Mouse (Mus musculus) cerebellum, adult 9-11 months (tissue): Measurements from ENCODE around the gene Zfp64.

Experiments
- DNase-seq: peaks from one replicate; pipeline ENCODE4 v3.0.0; 2022

Gene Zfp64

GRCm38 (mm10) chr2:168947663-168948062, 7.7 kb downstream of the Zfp64 start:
- no peak for DNase-seq

GRCm38 (mm10) chr2:168944011-168944410, 11.4 kb downstream of the Zfp64 start:
- DNase-seq: no peak

- DNase-seq: no peak
Observed at GRCm38 (mm10) chr2:168939941-168940340, 15.4 kb downstream of the Zfp64 start.

- DNase-seq: no peak
Observed at GRCm38 (mm10) chr2:168939261-168939933, 16.0 kb downstream of the Zfp64 start.

- DNase-seq: no peak
Observed at GRCm38 (mm10) chr2:168936896-168937295, 18.5 kb downstream of the Zfp64 start.

- DNase-seq: no peak
Observed at GRCm38 (mm10) chr2:168935165-168935564, 20.2 kb downstream of the Zfp64 start.

- no peak for DNase-seq
Observed at GRCm38 (mm10) chr2:168931686-168932085, 23.7 kb downstream of the Zfp64 start.

GRCm38 (mm10) chr2:168929691-168930090, 25.7 kb downstream of the Zfp64 start:
- DNase-seq: peak; percentile 36

- no peak for DNase-seq
Observed at GRCm38 (mm10) chr2:168927401-168927800, 28.0 kb downstream of the Zfp64 start.

- peak; percentile 18 for DNase-seq
Observed at GRCm38 (mm10) chr2:168926257-168926810, 29.1 kb downstream of the Zfp64 start.

GRCm38 (mm10) chr2:168923706-168924105, 31.7 kb downstream of the Zfp64 start:
- DNase-seq: no peak

GRCm38 (mm10) chr2:168922466-168922865, 32.9 kb downstream of the Zfp64 start:
- no peak for DNase-seq

GRCm38 (mm10) chr2:168920007-168920406, 35.4 kb downstream of the Zfp64 start:
- no peak for DNase-seq

GRCm38 (mm10) chr2:168912901-168913721, 42.3 kb downstream of the Zfp64 start:
- no peak for DNase-seq

GRCm38 (mm10) chr2:168912051-168912891, 43.1 kb downstream of the Zfp64 start:
- no peak for DNase-seq

- no peak for DNase-seq
Observed at GRCm38 (mm10) chr2:168911527-168911926, 43.9 kb downstream of the Zfp64 start.

- DNase-seq: no peak
Observed at GRCm38 (mm10) chr2:168906022-168906421, 49.4 kb downstream of the Zfp64 start.

- no peak for DNase-seq
Observed at GRCm38 (mm10) chr2:168904846-168905245, 50.5 kb downstream of the Zfp64 start.

GRCm38 (mm10) chr2:168904188-168904587, 51.2 kb downstream of the Zfp64 start:
- peak; percentile 17 for DNase-seq

GRCm38 (mm10) chr2:168902634-168903033, 52.8 kb downstream of the Zfp64 start:
- DNase-seq: no peak

- DNase-seq: no peak
Observed at GRCm38 (mm10) chr2:168897906-168898305, 57.5 kb downstream of the Zfp64 start.

- no peak for DNase-seq
Observed at GRCm38 (mm10) chr2:168895531-168895930, 59.9 kb downstream of the Zfp64 start.

- no peak for DNase-seq
Observed at GRCm38 (mm10) chr2:168894738-168895137, 60.6 kb downstream of the Zfp64 start.
